Mouse (Mus musculus) right cerebral cortex, adult 18-20 months (tissue): Measurements from ENCODE around the gene Espn.

Experiments used
- DNase-seq: peaks from one replicate; pipeline ENCODE4 v3.0.0; 2022; ENCODE audit warnings: mixed read lengths

Espn gene

GRCm38 (mm10) chr4:152151966-152152544 lies at the start of gene Espn:
Gene Espn (minus strand): TSS chr4:152152371.
- no peak for DNase-seq

DNA sequence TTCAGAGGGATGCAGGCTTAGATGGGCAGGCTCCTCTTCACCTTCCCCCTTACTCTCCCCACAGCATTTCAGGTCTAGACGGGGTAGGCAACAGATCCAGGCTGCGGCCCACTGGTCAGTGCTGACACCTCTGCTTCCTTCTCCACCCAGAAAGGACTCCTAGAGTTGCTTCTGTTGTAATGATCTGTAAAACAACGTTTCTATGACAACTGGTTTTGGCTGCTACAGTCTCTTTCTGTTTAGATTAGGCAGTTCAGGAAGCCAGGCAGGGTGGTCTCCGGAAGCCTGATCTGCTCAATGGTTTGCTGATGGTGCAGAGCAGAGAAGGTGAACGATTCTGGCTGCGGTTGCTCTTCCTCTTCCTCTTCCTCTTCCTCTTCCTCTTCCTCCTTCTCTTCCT lies 49.3 kb upstream of the Espn start:
- no peak for DNase-seq

DNA sequence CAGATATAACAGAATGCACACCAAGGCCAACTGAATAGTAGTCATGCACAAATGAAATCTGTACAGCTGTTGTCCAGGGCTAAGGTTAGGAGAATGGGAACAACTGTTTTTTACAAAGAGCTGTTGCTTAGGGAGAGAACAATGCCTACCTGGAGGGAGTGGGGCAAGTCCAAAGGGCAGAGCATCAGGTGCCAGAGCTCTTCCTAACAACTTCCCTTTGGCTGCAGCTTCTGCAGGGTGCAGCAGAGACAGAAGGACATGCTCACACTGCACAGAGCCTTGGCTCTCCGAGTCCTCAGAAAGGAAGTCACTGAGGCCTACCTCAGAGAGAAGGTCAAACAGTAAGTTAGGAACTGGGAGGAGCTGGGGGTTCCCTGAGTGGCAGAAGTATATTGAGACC lies 47.4 kb upstream of the Espn start:
- no peak for DNase-seq

DNA sequence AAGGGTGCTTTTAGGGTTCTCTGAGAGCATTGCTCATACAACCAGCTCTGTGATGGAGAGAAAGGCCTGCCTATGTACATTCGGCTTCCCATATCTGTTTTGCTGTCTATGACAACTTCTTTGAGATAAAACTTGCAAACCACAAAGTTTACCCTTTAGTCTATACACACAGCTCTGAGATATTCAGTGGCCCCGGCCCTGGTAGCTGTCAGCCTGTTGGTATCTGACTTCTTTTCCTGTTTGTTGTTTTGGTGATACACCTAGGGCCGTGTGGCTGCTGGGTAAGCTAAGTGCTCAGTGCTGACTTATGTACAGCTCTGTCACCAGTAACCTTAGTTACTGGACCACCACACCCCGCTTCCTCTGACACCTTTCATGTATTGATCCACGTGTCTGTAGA lies 45.4 kb upstream of the Espn start:
- no peak for DNase-seq

DNA sequence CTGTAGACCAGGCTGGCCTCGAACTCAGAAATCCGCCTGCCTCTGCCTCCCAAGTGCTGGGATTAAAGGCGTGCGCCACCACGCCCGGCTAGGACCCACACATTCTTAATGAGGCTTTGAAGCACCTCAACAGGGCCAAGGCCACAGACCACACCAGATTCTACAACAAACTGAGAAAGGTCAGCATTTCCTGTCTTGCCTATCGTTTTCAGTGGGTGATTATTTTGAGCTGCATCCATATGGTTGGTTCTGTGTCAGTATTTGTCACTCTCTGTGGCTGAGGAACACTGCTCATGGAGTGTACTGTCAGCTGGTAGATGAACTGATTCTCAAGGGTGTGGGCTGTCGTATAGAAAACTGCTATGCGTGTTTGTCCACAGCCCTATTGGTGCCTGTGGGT lies 44.1 kb upstream of the Espn start:
- no peak for DNase-seq

- no peak for DNase-seq
Observed at GRCm38 (mm10) chr4:152194476-152195175, 42.5 kb upstream of the Espn start.

- DNase-seq, result no peak
Observed at GRCm38 (mm10) chr4:152192569-152192968, 40.4 kb upstream of the Espn start.

GRCm38 (mm10) chr4:152190701-152191100 lies 38.5 kb upstream of the Espn start:
- no peak for DNase-seq

DNA sequence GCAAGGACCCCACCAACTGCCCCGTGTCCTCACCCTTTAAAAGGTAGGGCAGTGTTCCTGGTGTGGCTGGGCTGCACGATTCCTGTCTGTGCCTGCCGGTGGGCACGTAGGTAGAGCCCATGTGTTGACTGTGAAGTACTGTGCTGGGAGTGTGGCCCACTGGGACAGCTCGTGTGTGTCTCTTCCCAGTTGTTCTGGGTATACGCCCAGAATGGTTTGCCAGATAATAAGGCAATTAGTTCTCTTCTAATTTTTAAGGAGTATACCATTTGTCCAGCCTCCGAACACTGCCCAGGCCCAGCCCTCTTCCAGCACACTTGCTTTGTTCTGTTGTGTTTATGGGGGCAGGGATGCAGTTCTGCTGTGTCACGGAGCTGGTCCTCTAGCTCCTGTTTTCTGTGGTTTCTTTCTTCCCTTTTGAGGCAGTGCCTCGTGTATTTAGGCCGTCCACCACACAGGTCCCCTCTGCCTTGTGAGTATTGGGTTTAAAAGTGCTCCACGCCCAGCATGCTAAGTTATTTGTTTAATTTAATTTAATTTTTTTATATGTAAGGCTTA lies 38.0 kb upstream of the Espn start:
- no peak for DNase-seq

DNA sequence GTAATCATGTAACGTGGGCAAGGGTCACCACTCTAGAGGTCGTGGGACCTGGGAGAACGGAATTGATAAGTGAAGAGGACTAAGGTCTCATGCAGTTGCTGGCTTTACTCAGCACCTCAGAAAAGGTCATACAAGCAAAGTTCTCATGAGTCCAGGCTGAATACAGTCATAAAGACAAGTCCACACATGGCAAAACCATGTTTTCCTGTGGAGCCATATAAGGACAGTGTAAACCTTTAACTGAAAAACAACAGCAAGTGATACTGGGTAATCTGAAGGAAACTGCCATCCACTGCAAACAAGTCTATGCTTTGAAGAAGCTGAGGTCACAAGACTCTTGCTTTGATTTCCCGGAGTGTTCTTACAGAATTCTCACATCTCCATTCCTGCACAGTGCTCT lies 37.5 kb upstream of the Espn start:
- DNase-seq, result no peak

GRCm38 (mm10) chr4:152189071-152189470 lies 36.9 kb upstream of the Espn start:
- no peak for DNase-seq

GRCm38 (mm10) chr4:152188651-152189050 lies 36.5 kb upstream of the Espn start:
- DNase-seq, result no peak

DNA sequence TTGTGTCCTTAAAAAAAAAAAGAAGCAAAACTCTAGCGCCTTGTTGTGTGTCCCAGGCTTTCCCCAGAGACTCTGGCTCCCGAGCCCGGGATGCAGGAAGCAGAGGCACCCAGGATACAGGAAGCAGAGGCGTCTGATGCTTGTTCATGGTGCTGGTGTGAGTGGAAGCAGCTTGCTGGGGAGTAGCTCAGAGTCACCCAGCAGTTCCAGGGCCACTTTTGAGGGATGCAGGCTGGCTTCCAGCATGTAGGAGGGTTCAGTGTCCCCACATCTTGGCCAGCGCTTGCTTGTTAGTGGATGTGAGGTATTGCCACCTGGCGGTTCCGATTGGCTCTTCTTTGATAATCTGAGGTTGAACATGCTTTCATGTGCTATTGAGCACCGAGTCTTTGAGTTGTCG lies 35.0 kb upstream of the Espn start:
- DNase-seq, result no peak

DNA sequence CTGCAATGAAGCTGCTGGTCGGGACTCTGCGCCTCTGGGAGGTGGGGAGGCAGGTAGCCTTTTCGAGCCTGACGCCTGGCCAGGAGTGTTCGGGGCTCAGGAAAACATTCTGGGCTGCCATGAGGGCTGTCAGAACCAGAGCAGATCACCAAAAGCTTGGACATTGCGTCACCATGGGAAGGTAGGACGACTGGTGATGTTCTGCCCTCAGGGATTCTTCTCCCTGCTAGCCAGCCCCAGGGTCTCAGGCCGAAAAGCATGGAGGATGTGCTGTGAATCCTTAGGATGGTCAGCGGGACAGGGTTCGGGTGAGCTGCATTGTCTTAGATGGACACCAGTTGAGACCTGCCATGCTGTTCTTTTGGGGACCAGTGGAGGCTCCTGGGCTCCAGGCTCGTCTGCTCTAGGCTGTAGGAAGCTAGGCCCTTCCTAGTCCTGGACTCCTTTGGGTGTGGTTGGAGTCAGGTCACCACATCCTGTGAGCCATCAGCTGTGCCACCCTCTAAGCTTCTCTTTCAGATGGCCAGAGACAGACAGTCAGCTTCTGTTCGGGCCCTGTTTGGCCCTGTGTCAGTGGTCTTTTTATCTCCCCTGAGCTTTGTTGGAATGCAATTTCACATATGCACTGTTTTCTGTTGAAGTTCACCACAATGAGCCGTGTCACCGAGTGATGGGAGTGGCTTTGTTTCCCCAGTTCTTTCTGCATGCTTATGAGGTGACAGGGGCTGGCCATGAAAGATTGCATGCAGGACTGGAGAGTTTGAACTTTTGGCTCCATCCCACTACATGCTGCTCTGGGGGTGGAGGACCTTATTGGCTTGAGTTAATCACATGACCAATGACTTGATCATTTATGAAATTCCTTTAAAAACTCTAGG lies 34.3 kb upstream of the Espn start:
- no peak for DNase-seq

- DNase-seq, result no peak
Observed at GRCm38 (mm10) chr4:152185510-152186204, 33.5 kb upstream of the Espn start.

DNA sequence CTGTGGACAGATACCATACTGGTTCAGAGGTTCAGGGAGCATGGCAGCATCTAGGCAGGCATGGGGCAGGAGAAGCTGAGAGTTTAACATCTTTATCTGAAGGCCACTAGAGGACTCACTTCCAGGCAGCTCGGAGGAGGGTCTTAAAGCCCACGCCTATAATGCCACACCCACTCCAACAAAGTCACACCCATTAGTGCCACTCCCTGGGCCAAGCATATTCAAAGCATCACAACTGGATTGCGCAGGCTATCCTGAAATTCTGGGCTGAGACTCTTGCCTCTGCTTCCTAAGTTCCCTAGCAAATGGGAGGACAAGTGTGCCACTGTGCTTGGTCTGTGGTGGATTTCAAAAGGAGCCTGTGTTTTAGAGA lies 33.0 kb upstream of the Espn start:
- DNase-seq, result no peak

DNA sequence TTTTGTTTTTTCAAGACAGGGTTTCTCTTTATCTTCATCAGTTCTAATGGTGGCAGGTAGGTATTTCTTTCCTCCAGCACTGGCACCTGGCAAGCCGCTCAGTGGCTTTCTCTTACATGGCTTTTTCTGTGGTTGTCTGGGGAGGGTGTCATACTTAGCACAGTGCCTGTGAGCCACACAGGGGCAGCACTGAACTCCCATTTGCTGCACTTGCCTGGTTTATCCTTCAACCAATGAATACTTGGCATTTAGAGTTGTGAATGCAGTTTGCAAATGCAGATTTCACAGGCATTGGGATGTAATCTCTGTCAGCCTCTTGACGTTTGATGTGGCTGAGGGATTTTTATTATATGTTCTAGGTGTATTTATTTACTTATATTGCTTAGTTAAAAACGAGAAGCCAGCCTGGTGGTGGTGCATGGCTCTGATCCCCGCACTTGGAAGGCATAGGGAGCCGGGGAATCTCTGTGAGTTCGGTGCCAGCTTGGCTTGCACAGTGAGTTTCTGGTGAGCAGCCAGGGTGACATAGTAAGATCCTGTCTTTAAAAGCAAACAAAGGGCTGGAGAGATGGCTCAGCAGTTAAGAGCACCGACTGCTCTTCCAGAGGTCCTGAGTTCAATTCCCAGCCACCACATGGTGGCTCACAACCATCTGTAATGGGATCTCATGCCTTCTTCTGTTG lies 32.3 kb upstream of the Espn start:
- peak; percentile 56 for DNase-seq

DNA sequence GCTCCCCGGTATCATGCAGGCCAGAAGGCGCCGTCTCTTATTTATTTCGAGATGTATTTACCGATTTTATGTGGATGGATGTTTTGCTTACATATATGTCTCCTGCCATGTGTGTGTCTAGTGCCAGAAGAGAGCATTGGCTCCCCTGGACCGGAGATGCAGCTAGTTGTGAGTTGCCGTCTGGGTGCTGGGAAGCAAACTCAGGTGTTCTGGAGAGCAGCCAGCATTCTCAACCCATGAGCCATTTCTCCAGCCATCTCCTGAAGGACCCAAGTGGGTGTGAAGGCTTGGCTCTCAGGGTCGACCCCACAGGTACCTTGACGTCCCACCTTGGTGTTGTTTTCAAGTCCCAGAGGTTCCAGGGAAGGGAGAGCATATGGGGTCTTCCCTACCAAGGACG lies 30.0 kb upstream of the Espn start:
- no peak for DNase-seq

- DNase-seq, result no peak
Observed at GRCm38 (mm10) chr4:152179946-152180660, 27.9 kb upstream of the Espn start.

GRCm38 (mm10) chr4:152178916-152179705 lies 26.9 kb upstream of the Espn start:
- DNase-seq, result no peak

DNA sequence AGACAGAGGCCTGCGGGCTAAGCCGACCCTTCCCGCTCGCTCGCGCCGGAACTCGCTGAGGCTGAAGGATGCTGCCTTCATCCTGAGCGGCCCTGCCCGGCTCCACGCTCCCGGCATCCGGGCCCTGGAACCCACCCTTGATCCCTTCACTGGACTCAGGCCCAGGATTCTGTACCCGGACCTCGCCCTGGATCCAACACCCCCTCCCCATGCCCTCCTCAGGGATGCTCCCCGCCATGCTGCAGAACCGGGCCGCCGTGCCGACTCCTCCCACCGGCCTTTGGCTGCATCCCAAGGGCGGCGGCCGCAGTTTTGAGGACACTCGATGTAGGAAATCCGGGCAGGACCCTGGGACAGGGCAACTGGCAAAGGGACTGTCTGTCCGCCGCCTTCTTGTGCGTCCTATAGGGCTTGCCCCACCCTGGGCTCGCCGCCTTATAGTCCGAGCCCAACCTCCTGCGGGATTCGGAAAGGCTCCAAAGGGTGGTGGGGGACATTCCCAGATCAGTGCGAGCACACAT lies 26.2 kb upstream of the Espn start:
- peak; percentile 39 for DNase-seq
